Mouse (Mus musculus) megakaryocyte-erythroid progenitor cell, adult 5-6 weeks (primary cell): Measurements from ENCODE around the gene Cyp2j9. TPM values are rescaled to one million over a fixed set of nuclear protein-coding genes. Genes with fewer than 3 reads are reported as not detected.
"Not testable (repeated sequence)": the region's sequence is repeated elsewhere in the genome, so short reads cannot be mapped to it uniquely, and the experiment has no call there.

Source experiments
- ATAC-seq: replicated peaks from 2 replicates; pipeline ENCODE4 v1.8.0; 2016; ENCODE audit warnings: mild to moderate bottlenecking, inconsistent platforms; ENCODE audit not compliant: severe bottlenecking, poor library complexity, low FRiP score, low TSS enrichment
- total RNA-seq, 2 experiments: library from RNA; stranded (forward) in 1 of 2; stranded (reverse) in 1 of 2; fragments of 200-1000, 215-1000 nt in 1 of 2; fragments of >200 nt in 1 of 2; fragmentation: Nextera tagmentation in 1 of 2; gene quantifications; 2 replicates each; pipeline ENCODE4 v1.2.3; 2014 to 2017

The Cyp2j9 gene
- total RNA-seq (2014; fragmentation: Nextera tagmentation) = 1.6 TPM in 1 of 2 replicates, not detected in the other
- 4.9 TPM in 1 of 2 replicates, not detected in the other for total RNA-seq (2017)

DNA sequence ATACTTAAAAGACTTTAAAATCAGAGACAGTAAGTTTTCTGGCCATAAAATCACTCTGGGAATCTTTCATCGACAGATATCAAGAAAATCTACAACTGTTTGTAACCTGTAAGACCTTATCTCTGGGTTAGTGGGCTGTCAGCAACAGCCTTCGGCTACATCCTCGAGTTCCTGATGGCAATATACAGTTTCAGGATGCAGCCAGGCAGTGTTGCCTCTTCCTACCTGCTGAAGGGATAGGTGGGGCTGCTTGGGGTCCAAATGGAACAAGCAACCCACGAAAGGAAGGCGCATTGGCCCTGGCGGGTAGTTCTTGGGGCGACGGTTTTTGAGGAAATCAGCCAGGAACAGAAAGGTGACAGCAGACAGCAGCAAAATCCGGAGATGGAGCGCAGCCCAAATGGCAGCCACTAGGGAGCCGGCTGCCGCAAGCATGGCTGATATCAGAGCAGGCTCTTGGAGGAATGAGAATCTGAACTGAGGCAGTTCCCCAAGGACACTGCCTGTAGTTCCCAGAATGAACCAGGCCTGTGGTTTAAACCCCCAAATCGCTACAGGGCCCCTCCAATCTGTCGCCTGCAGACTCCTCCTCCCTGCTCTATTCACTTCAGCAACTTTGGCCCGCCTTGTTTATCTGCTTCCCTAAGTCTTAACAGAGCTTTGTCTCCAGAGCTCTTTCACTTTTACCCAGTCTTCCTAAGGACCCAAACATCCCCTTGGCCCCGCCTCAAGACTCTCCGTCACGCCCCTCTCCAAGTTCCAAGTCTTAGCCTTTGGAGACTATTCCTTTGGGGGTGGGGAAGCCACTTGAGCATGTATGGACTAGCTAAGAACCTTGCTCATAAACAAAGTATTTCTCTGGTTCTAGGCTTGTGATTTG lies at the start of gene Cyp2j9:
TSS of gene Cyp2j9 (minus strand) at position 668 of the 880 bp plus-strand sequence.
- peak; percentile 59 for ATAC-seq

- no peak for ATAC-seq
Observed at GRCm38 (mm10) chr4:96635455-96635854, 44.1 kb upstream of the Cyp2j9 start.

- ATAC-seq = no peak
Observed at GRCm38 (mm10) chr4:96622474-96622873, 31.1 kb upstream of the Cyp2j9 start.

GRCm38 (mm10) chr4:96591791-96592150 lies 393 bp upstream of the Cyp2j9 start:
- ATAC-seq = peak; percentile 55

DNA sequence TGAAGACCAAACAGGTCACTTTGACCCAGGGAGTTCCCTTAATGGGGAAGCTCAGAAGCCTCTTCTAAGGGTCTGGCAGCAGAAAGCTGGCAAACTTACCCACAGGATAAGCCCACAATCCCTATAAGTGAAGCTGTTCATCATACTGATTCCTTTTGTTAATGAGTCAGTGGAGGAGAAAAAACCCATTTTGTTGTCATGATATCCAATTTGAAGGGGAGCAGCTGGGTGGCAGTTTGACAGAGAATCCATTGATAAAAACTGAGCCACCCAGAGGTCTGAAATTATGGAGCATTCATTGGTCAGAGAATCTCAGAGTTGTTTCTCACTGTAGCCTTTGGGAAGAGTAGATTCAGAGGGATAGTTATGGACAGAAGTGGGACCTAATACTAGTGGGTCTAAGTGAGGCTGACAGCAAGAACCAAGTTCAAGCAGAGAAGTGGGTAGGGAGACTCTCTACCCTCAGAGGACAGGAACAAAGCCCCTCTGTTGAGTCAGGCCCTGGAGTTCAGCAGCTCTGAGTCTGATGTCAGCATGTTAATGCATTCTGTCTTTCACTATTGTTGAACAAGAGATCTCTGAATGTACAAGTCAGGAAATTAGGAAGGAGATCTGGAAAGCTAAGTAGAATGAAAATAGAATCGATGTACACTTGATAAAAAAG lies 9.8 kb downstream of the Cyp2j9 start:
- no peak for ATAC-seq

- ATAC-seq = not testable (repeated sequence)
Observed at GRCm38 (mm10) chr4:96580351-96580750, 11.0 kb downstream of the Cyp2j9 start.

DNA sequence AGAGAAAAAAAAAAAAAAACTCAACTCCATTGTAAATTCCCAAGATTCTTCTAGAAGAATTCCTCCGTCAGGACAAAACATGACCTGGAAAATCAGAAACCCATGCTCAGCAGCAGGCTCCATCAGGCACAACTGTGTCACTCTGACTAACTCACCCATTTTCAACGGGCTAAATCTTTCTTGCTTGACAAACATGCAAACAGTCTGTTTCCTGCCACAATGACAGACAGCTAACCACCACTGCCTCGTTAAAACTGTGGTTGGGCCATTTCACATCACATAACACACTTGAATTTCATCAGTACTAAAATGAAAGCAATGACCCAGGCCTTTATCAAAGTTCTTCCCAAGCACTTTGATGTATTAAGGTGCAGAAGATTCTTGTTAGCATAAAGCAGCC lies 21.9 kb downstream of the Cyp2j9 start:
- ATAC-seq = no peak

GRCm38 (mm10) chr4:96567988-96568387 lies 23.4 kb downstream of the Cyp2j9 start:
- no peak for ATAC-seq

DNA sequence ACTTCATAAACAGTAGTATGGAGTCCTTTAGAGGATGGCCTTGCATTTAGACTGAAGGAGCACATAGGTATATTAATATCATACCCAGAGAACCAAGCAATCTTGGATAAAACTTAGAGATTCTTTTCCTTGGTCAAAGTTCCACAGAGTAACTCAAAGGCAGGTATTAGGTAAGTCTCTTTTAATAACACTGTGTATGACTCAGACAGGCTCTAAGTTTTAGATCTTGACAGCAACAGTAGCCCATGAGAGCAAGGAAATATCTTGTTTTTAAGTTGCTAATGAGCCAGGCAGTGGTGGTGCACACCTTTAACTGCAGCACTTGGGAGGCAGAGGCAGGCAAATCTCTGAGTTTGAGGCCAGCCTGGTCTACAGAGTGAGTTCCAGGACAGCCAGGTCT lies 25.6 kb downstream of the Cyp2j9 start:
- ATAC-seq = no peak

GRCm38 (mm10) chr4:96560464-96560863 lies 30.9 kb downstream of the Cyp2j9 start:
- no peak for ATAC-seq

DNA sequence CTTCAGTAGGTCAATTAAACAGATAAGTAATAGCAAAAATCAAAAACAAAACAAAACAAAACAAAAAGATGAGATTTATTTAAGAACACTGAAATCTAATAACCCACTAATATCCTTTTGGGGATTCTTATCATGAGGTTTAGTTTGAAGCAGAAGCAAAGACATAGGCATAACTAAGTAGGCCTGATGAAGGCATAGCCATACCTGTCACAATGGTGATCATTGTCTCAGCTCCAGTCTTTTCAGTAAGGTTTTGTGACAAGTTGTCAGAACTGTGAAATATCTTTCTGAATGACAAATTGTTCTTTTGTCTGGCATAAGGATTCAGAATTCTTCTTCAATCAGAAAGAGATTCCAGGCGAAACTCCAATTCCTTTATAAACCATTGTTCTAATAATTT lies 31.6 kb downstream of the Cyp2j9 start:
- ATAC-seq = no peak

- peak; percentile 73; the same call in 1 of the 2 replicates for ATAC-seq
Observed at GRCm38 (mm10) chr4:96553133-96553819, 38.1 kb downstream of the Cyp2j9 start, which contains the start of gene Cyp2j6. Gene Cyp2j6 (minus strand): TSS chr4:96553661.

DNA sequence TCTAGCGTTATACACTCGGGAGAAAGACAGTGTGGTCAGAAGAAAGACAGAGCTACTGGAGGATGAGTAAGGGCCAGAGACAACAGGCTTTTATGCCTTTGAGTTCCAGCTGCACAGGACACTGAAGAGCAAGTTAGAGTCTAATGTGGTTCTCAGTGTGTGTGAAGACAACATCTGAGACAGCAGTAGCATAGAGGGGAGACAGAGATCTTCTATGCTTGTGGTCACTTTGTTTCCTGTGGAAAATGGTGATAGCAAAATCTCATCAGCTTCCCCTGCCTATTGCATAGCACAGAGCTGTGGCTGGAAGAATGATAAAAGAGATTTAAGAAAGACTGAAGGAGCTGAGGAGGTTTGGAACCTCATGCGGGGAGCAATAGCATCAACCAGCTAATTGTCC lies 39.8 kb downstream of the Cyp2j9 start:
- no peak for ATAC-seq

DNA sequence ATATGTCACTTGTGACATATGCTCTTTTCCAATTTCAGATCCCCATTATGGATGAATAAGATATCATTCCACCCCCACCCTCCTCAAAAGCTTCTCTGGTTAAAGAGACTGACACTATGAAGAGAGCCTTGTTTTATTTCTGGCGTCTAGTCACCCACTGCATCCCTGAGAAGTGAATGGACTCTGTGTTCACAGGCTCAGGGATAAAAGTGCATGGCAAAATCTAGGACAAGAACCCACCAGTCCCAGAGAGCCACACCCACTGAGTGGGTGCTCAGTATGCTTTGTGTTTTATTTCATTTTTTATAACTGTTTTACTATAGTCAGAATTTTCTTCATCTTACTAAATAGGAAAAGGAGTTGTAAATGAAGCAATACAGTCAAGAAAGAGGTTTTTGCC lies 45.4 kb downstream of the Cyp2j9 start:
- no peak for ATAC-seq

DNA sequence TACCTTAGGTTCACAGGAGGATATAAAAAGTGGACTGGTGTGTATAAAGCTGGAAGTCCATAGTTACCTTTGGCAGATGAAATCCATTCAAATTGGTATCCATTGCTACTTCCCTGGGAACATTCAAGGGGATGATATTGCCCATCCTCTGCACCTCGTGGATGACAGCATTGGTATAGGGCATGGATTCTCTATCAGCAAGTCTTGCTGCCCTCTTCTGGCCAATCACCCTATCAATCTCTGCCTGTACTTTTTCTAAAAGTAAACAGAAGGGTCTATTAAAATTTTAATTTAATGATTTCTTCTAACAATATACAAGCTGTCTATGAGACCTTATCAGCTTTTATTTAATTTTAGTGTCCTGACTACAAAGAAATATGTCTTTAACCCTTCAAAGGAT lies 65.6 kb downstream of the Cyp2j9 start:
- ATAC-seq = no peak

- ATAC-seq = no peak
Observed at GRCm38 (mm10) chr4:96522256-96522655, 69.1 kb downstream of the Cyp2j9 start.
